In the genomic region with DNA sequence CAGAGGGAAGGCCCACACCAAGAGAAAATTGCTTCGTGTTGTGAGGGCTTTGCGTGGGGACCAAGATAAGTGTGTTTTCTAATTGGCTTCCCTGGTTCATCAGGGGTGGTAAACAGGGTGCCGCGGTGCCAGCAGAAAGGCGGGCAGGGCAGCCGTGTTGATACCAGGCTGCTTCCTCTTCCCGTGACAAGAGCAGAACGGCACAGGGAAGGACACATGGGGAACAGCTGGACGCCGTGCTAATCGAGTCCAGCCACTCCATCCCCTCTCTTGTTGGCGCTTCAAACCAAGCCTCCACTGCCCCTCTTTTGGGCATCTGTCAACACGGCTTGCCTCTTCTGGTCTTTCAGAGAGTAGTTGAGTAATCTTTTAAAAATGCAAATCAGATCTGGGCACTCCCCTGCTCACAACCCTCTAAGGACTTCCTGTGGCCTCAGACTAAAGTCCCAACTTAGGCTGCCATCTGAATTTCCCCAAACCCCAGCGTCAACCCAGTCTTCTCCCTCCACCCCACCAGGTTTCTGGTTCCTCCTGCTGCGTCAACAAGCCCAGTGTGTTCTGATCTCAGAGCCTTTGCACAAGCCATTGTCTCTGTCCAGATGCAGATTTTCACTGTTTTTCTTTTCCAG, we compare ENCODE assay signal across 16 mouse cellular contexts.
DNase-seq lines count a peak whose midpoint lies in the region; ATAC-seq and TF ChIP-seq lines count a peak whose summit lies in the region.
"Had no signal": no experiment of that assay in that cellular context is flagged by ENCODE, and none has a peak within 500 bp of the region (broad histone marks: within the 10 kb centered on the region; RNA-seq: fewer than 3 reads in every experiment).

No protein-coding gene starts in this region.

- DNase-seq in liver, adult 2 months (ENCODE audit: extremely low read depth, low read depth, low spot score): peak; percentile 15
- no peak for DNase-seq in liver
- no peak for DNase-seq in frontal cortex, postnatal 10 days (ENCODE audit: low spot score in 2 of 2)
- no peak for DNase-seq in c-Kit-positive CD71-positive TER-119-positive erythroid progenitor cells, embryonic 14.5 days (ENCODE audit: low spot score)
- no peak for DNase-seq in kidney, postnatal 14 days
- DNase-seq: gastrocnemius, postnatal 36 days; kidney, adult 8-10 months; midbrain, embryonic 14.5 days; thymus, postnatal 25 days had no signal

- no peak overlapping the region for H3K27ac ChIP-seq in liver, adult 2 months (replicated peaks; ENCODE audit: insufficient read depth, low read depth, low read length)
- H3K27ac ChIP-seq in embryonic facial prominence, embryonic 15.5 days (replicated peaks): 0 out of 2 replicates have a peak overlapping the region, but pooled peaks have one; percentile 7
- H3K27ac ChIP-seq: forebrain, embryonic 13.5 days; hindbrain, embryonic 10.5 days; liver, embryonic 14.5 days had no signal

- no peak overlapping the region for H3K4me2 ChIP-seq in embryonic facial prominence, embryonic 15.5 days (replicated peaks)
- H3K4me2 ChIP-seq: forebrain, embryonic 13.5 days had no signal

- no peaks in the 10 kb centered on the region for H3K4me1 ChIP-seq in liver, adult 2 months (ENCODE audit: control insufficient read depth, insufficient read depth, low read length)
- peaks cover 30% of the 10 kb centered on the region for H3K4me1 ChIP-seq in embryonic facial prominence, embryonic 15.5 days

- no peaks in the 10 kb centered on the region for H3K79me2 ChIP-seq in liver, adult 2 months (ENCODE audit: control insufficient read depth, insufficient read depth, low read length)

- H3K9ac ChIP-seq in liver, adult 2 months (ENCODE audit: low read depth, low read length): no peak overlapping the region
- no peak overlapping the region for H3K9ac ChIP-seq in embryonic facial prominence, embryonic 15.5 days
- H3K9ac ChIP-seq: forebrain, embryonic 13.5 days; liver, embryonic 14.5 days had no signal

- no peaks in the 10 kb centered on the region for H3K27me3 ChIP-seq in liver, adult 2 months (ENCODE audit: control insufficient read depth, insufficient read depth, low read length)
- H3K27me3 ChIP-seq in embryonic facial prominence, embryonic 15.5 days: no peaks in the 10 kb centered on the region
- H3K27me3 ChIP-seq: forebrain, embryonic 13.5 days had no signal

- TF ChIP-seq POLR2A in liver, adult 2 months (IDR thresholded peaks at IDR 0.05; ENCODE audit: extremely low read depth, insufficient read depth, low read length): no peak

- TF ChIP-seq CTCF in liver, adult 2 months (IDR thresholded peaks at IDR 0.05; ENCODE audit: low read depth, low read length): no peak

- H3K36me3 ChIP-seq in liver, adult 2 months (ENCODE audit: control insufficient read depth, insufficient read depth, low read length): no peaks in the 10 kb centered on the region
- H3K36me3 ChIP-seq in embryonic facial prominence, embryonic 15.5 days: no peaks in the 10 kb centered on the region
- H3K36me3 ChIP-seq: G1E; hindbrain, embryonic 10.5 days had no signal

- H3K4me3 ChIP-seq in liver, adult 2 months (ENCODE audit: insufficient read depth, low read depth, low read length): no peak overlapping the region
- H3K4me3 ChIP-seq in embryonic facial prominence, embryonic 15.5 days (replicated peaks): no peak overlapping the region
- H3K4me3 ChIP-seq: forebrain, embryonic 13.5 days; hindbrain, embryonic 10.5 days had no signal

- 78% methylated on average over 15 of the region's 15 CpGs for WGBS in liver, adult 2 months
- 41% methylated on average over 15 of the region's 15 CpGs for WGBS in embryonic facial prominence, embryonic 15.5 days

- H3K9me3 ChIP-seq in embryonic facial prominence, embryonic 15.5 days (replicated peaks): no peaks in the 10 kb centered on the region
- H3K9me3 ChIP-seq: forebrain, embryonic 13.5 days; hindbrain, embryonic 10.5 days had no signal

- peak; percentile 89 for ATAC-seq in CD4-positive, CD25-positive, alpha-beta regulatory T cell, adult 4 months
- ATAC-seq in embryonic facial prominence, embryonic 15.5 days (ENCODE audit: insufficient number of reproducible peaks, low FRiP score, low TSS enrichment, low read depth): 0 out of 2 replicates have a peak, but pooled peaks have one; percentile 18
- ATAC-seq in megakaryocyte-erythroid progenitor cell, adult 5-6 weeks (replicated peaks; ENCODE audit: low FRiP score, low TSS enrichment, poor library complexity, severe bottlenecking): 0 out of 2 replicates have a peak, but pooled peaks have one; percentile 34
- ATAC-seq: forebrain, embryonic 13.5 days had no signal

Comparison
In these comparisons a context has a peak if more than half of its experiments do, and no peak if none do; other contexts are left out.
1. ATAC-seq: peak in every context shown above with its lines; median percentile 89 in CD4-positive, CD25-positive, alpha-beta regulatory T cell, adult 4 months; 34 in megakaryocyte-erythroid progenitor cell, adult 5-6 weeks; 18 in embryonic facial prominence, embryonic 15.5 days.